36 mouse cellular contexts compared by ENCODE assay signal in genomic region chr6:39395916-39396315, GRCm38 (mm10). TPM values are rescaled to one million over a fixed set of nuclear protein-coding genes. Genes with fewer than 3 reads are reported as not detected.
DNase-seq lines count a peak whose midpoint lies in the region; ATAC-seq and TF ChIP-seq lines count a peak whose summit lies in the region.
"Had no signal": no experiment of that assay in that cellular context is flagged by ENCODE, and none has a peak within 500 bp of the region (broad histone marks: within the 10 kb centered on the region; RNA-seq: fewer than 3 reads in every experiment).

No protein-coding gene starts in this region.

- no peak for TF ChIP-seq CTCF in ES-Bruce4 (IDR thresholded peaks at IDR 0.05; ENCODE audit: low read depth, low read length)
- TF ChIP-seq CTCF in heart, adult 2 months (IDR thresholded peaks at IDR 0.05), result no peak

- H3K27me3 ChIP-seq in hindbrain, embryonic 13.5 days, result no peaks in the 10 kb centered on the region
- no peaks in the 10 kb centered on the region for H3K27me3 ChIP-seq in hindbrain, embryonic 16.5 days (replicated peaks; ENCODE audit: control insufficient read depth, insufficient read depth, low read length)
- H3K27me3 ChIP-seq in ES-Bruce4 (ENCODE audit: control insufficient read depth, insufficient read depth, low read length, poor library complexity, severe bottlenecking), result no peaks in the 10 kb centered on the region
- no peaks in the 10 kb centered on the region for H3K27me3 ChIP-seq in heart, adult 2 months (ENCODE audit: control insufficient read depth, insufficient read depth, low read length)
- H3K27me3 ChIP-seq: embryonic facial prominence, embryonic 13.5 days; heart, embryonic 12.5 days; kidney, embryonic 15.5 days; limb, embryonic 13.5 days; lung, embryonic 15.5 days; stomach, embryonic 15.5 days had no signal

- H3K79me2 ChIP-seq in heart, adult 2 months (replicated peaks; ENCODE audit: control insufficient read depth, insufficient read depth, low read length), result no peaks in the 10 kb centered on the region

- TF ChIP-seq EP300 in ES-Bruce4 (IDR thresholded peaks at IDR 0.05; ENCODE audit: insufficient read depth, low read depth, low read length), result no peak
- no peak for TF ChIP-seq EP300 in heart, adult 2 months (IDR thresholded peaks at IDR 0.05; ENCODE audit: insufficient read depth, low read depth, low read length)

- H3K27ac ChIP-seq in hindbrain, embryonic 13.5 days, result peak overlapping the region; percentile 53; the same call in 1 of the 2 replicates
- no peak overlapping the region for H3K27ac ChIP-seq in hindbrain, embryonic 16.5 days (ENCODE audit: low read depth, low read length)
- H3K27ac ChIP-seq in ES-Bruce4 (ENCODE audit: insufficient read depth, low read length), result peak overlapping the region; percentile 78
- no peak overlapping the region for H3K27ac ChIP-seq in heart, adult 2 months
- H3K27ac ChIP-seq: embryonic facial prominence, embryonic 13.5 days; gastrocnemius, adult 2 months; hindbrain, embryonic 14.5 days; kidney, embryonic 15.5 days; limb, embryonic 13.5 days; lung, embryonic 15.5 days; stomach, embryonic 15.5 days had no signal

- TF ChIP-seq POLR2A in ES-Bruce4 (IDR thresholded peaks at IDR 0.05; ENCODE audit: insufficient read depth, low read length), result no peak
- no peak for TF ChIP-seq POLR2A in heart, adult 2 months (IDR thresholded peaks at IDR 0.05; ENCODE audit: insufficient read depth, low read depth, low read length)

- H3K9ac ChIP-seq in hindbrain, embryonic 13.5 days, result no peak overlapping the region
- no peak overlapping the region for H3K9ac ChIP-seq in hindbrain, embryonic 16.5 days (ENCODE audit: low read depth, low read length)
- no peak overlapping the region for H3K9ac ChIP-seq in ES-Bruce4 (ENCODE audit: low read depth, poor library complexity, severe bottlenecking)
- no peak overlapping the region for H3K9ac ChIP-seq in heart, adult 2 months (ENCODE audit: low read depth, low read length)
- H3K9ac ChIP-seq: embryonic facial prominence, embryonic 13.5 days; heart, embryonic 12.5 days; hindbrain, embryonic 14.5 days; kidney, embryonic 15.5 days; limb, embryonic 13.5 days; lung, embryonic 15.5 days; stomach, embryonic 15.5 days had no signal

- no peaks in the 10 kb centered on the region for H3K9me3 ChIP-seq in hindbrain, embryonic 13.5 days
- no peaks in the 10 kb centered on the region for H3K9me3 ChIP-seq in hindbrain, embryonic 16.5 days (ENCODE audit: control insufficient read depth, low read length)
- H3K9me3 ChIP-seq in ES-Bruce4 (replicated peaks; ENCODE audit: control insufficient read depth, insufficient read depth, low read length, poor library complexity, severe bottlenecking), result no peaks in the 10 kb centered on the region
- H3K9me3 ChIP-seq: embryonic facial prominence, embryonic 13.5 days; heart, embryonic 12.5 days; kidney, embryonic 15.5 days; limb, embryonic 13.5 days; lung, embryonic 15.5 days; stomach, embryonic 15.5 days had no signal

- intact Hi-C loops in heart, adult 2 months (cut with DNase I), result no loop called here

- DNase-seq in cerebellum, postnatal 4 days (ENCODE audit: low spot score in 2 of 2), result no peak
- peak; percentile 44 to 55 for DNase-seq in cerebellum, postnatal 14 days
- no peak for DNase-seq in adrenal gland, adult 8-10 months
- no peak for DNase-seq in heart, adult 2 months
- DNase-seq: adrenal gland, postnatal 36 days; gastrocnemius, adult 2 months; gastrocnemius, postnatal 36 days; heart, adult 18-20 months; kidney, adult 18-20 months; kidney, postnatal 25 days; retina, postnatal 1 day; right cerebral cortex, postnatal 14 days; thymus, adult 18-20 months; thymus, postnatal 25 days had no signal

- peaks cover 70% of the 10 kb centered on the region for H3K36me3 ChIP-seq in hindbrain, embryonic 13.5 days
- H3K36me3 ChIP-seq in hindbrain, embryonic 16.5 days (ENCODE audit: control insufficient read depth, insufficient read depth, low read length), result peaks cover 25% of the 10 kb centered on the region
- H3K36me3 ChIP-seq in ES-Bruce4 (ENCODE audit: control insufficient read depth, insufficient read depth, low read length, poor library complexity, severe bottlenecking), result peaks cover 54% of the 10 kb centered on the region
- no peaks in the 10 kb centered on the region for H3K36me3 ChIP-seq in heart, adult 2 months (ENCODE audit: control insufficient read depth, insufficient read depth, low read length)
- H3K36me3 ChIP-seq: lung, embryonic 15.5 days had no signal

- WGBS in hindbrain, embryonic 13.5 days, result 83% methylated on average over 4 of the region's 4 CpGs
- WGBS in hindbrain, embryonic 16.5 days, result 86% methylated on average over 4 of the region's 4 CpGs
- 66% methylated on average over 4 of the region's 4 CpGs for WGBS in heart, adult 2 months

- H3K4me2 ChIP-seq in hindbrain, embryonic 13.5 days, result no peak overlapping the region
- no peak overlapping the region for H3K4me2 ChIP-seq in hindbrain, embryonic 16.5 days (ENCODE audit: low read length)
- H3K4me2 ChIP-seq: embryonic facial prominence, embryonic 13.5 days; heart, embryonic 12.5 days; hindbrain, embryonic 14.5 days; kidney, embryonic 15.5 days; limb, embryonic 13.5 days; liver, embryonic 11.5 days; lung, embryonic 15.5 days; midbrain, embryonic 11.5 days; stomach, embryonic 15.5 days had no signal

- no peak overlapping the region for H3K4me3 ChIP-seq in hindbrain, embryonic 13.5 days
- no peak overlapping the region for H3K4me3 ChIP-seq in hindbrain, embryonic 16.5 days (ENCODE audit: low read length)
- no peak overlapping the region for H3K4me3 ChIP-seq in ES-Bruce4 (ENCODE audit: low read depth, low read length)
- no peak overlapping the region for H3K4me3 ChIP-seq in heart, adult 2 months
- H3K4me3 ChIP-seq: embryonic facial prominence, embryonic 13.5 days; erythroblast, embryonic 14.5 days; gastrocnemius, adult 2 months; heart, embryonic 12.5 days; kidney, embryonic 15.5 days; limb, embryonic 13.5 days; lung, embryonic 15.5 days; myocyte; stomach, embryonic 15.5 days had no signal

- H3K4me1 ChIP-seq in hindbrain, embryonic 13.5 days (replicated peaks), result no peaks in the 10 kb centered on the region
- no peaks in the 10 kb centered on the region for H3K4me1 ChIP-seq in hindbrain, embryonic 16.5 days (ENCODE audit: control insufficient read depth, insufficient read depth, low read depth, low read length)
- H3K4me1 ChIP-seq in ES-Bruce4 (ENCODE audit: control insufficient read depth, insufficient read depth, low read length), result peaks cover 4% of the 10 kb centered on the region
- no peaks in the 10 kb centered on the region for H3K4me1 ChIP-seq in heart, adult 2 months (ENCODE audit: control insufficient read depth, insufficient read depth, low read length)
- H3K4me1 ChIP-seq: embryonic facial prominence, embryonic 13.5 days; heart, embryonic 12.5 days; kidney, embryonic 15.5 days; limb, embryonic 13.5 days; lung, embryonic 15.5 days; stomach, embryonic 15.5 days had no signal

- ATAC-seq in cerebellum, adult (ENCODE audit: insufficient number of reproducible peaks, low FRiP score, low TSS enrichment), result peak; percentile 57; the same call in 1 of the 2 replicates
- no peak for ATAC-seq in hindbrain, embryonic 13.5 days (ENCODE audit: low FRiP score)
- ATAC-seq in hindbrain, embryonic 16.5 days, result no peak
- ATAC-seq: forebrain, embryonic 16.5 days; midbrain, embryonic 16.5 days had no signal

RNA-seq across cellular contexts. Expression of gene Rab19, which starts 14.9 kb away (rescaled TPM):
- polyA plus RNA-seq in hindbrain, embryonic 13.5 days (2015; fragmentation: Nextera tagmentation; extraction: Ambion mirVana), result 0.25 and 0.34 TPM in 2 replicates
- 0.13 and 0.35 TPM in 2 replicates for polyA plus RNA-seq in hindbrain, embryonic 16.5 days (2015; fragmentation: Nextera tagmentation; extraction: Ambion mirVana)
- 0.90 and 1.3 TPM in 2 replicates for polyA plus RNA-seq in ES-Bruce4 (2011; ENCODE audit: insufficient read depth, insufficient read length, low read depth, missing spikeins)
- total RNA-seq in adrenal gland, adult 8-10 months (2022), result under 1 TPM; 0.15 to 0.86 (median 0.67) TPM
- total RNA-seq in heart, adult 2 months (2021), result under 1 TPM; 0.14 to 0.50 TPM
- 0.61 and 0.73 TPM in 2 replicates for polyA plus RNA-seq in heart, adult 2 months (2012; rRNA removed)
- total RNA-seq: gastrocnemius, postnatal 36 days; layer of hippocampus, adult 8-10 months; layer of hippocampus, postnatal 25 days; left cerebral cortex, postnatal 36 days had no signal
- polyA plus RNA-seq: C2C12; erythroblast, embryonic 14.5 days; midbrain, embryonic 16.5 days; myocyte; neural tube, embryonic 14.5 days had no signal

RNA-seq across cellular contexts. Expression of gene Slc37a3, which starts 18.4 kb away (rescaled TPM):
- 63.1 and 63.2 TPM in 2 replicates for polyA plus RNA-seq in hindbrain, embryonic 13.5 days (2015; fragmentation: Nextera tagmentation; extraction: Ambion mirVana)
- 57.9 and 60.1 TPM in 2 replicates for polyA plus RNA-seq in hindbrain, embryonic 16.5 days (2015; fragmentation: Nextera tagmentation; extraction: Ambion mirVana)
- polyA plus RNA-seq in ES-Bruce4 (2011; ENCODE audit: insufficient read depth, insufficient read length, low read depth, missing spikeins), result 49.6 and 52.7 TPM in 2 replicates
- 10 to 100 TPM; 32.3 to 57.1 (median 44.0) TPM for total RNA-seq in adrenal gland, adult 8-10 months (2022)
- 10 to 100 TPM; 18.8 to 19.3 TPM for total RNA-seq in heart, adult 2 months (2021)
- 9.2 and 16.8 TPM in 2 replicates for polyA plus RNA-seq in heart, adult 2 months (2012; rRNA removed)

RNA-seq across cellular contexts. Expression of gene Mkrn1, which starts 24.3 kb away (rescaled TPM):
- 236 and 250 TPM in 2 replicates for polyA plus RNA-seq in hindbrain, embryonic 13.5 days (2015; fragmentation: Nextera tagmentation; extraction: Ambion mirVana)
- 237 and 243 TPM in 2 replicates for polyA plus RNA-seq in hindbrain, embryonic 16.5 days (2015; fragmentation: Nextera tagmentation; extraction: Ambion mirVana)
- polyA plus RNA-seq in ES-Bruce4 (2011; ENCODE audit: insufficient read depth, insufficient read length, low read depth, missing spikeins), result 350 and 361 TPM in 2 replicates
- total RNA-seq in adrenal gland, adult 8-10 months (2022), result 10 to 100 TPM; 69.0 to 90.4 (median 76.6) TPM
- total RNA-seq in heart, adult 2 months (2021), result 100 to 1,000 TPM in 1 of 2 experiments, 10 to 100 TPM in 1; 49.3 to 156 TPM
- 28.9 and 48.8 TPM in 2 replicates for polyA plus RNA-seq in heart, adult 2 months (2012; rRNA removed)

Comparison
In these comparisons a context has a peak if more than half of its experiments do, and no peak if none do; other contexts are left out.
1. DNase-seq: peak in cerebellum, postnatal 14 days (2 of 2); none in cerebellum, postnatal 4 days (0 of 2), adrenal gland, adult 8-10 months (single experiment) and heart, adult 2 months (0 of 2).
2. H3K27ac ChIP-seq: peak in hindbrain, embryonic 13.5 days (single experiment) and ES-Bruce4 (single experiment); none in hindbrain, embryonic 16.5 days (single experiment) and heart, adult 2 months (single experiment).